Comparison of ENCODE assay signal across 10 mouse cellular contexts in the genomic region with DNA sequence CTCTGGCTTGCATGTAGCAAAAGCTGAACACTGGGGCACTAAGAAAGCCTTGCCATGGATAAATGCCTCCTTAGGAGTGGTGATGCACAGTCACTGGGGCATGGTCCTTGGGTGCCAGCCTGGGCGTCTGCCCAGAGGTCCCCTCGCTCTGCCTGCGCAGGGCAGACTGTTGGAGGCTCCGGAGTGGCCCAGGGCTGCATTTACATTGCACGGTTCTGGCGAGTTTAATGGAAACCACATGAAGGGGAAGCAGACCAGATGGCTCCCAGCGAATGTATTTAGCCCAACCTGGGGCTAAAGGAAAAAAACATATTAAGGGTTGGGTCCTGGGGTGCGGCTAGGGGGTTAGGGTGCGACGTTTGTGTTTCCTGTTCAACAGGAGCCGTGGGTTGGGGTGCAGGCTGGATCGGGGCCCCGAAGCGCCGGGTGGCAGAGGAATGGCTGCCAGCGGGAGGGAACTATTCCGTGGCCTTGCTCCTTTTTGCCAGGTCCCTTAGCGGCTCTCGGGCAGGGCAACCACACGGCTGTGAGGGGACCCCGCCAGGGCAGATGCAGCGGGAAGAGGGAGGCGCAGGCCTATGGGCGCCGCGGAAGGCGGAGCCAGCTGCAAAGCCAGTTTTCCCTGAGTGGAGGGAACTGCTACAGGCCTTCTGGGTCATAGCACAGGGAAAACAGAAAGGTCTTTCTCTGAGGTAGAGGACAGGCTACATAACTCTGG. TPM values are rescaled to one million over a fixed set of nuclear protein-coding genes. Genes with fewer than 3 reads are reported as not detected.
A peak's percentile ranks its signal among the peaks of the same experiment; 100 is the strongest.
DNase-seq lines count a peak whose midpoint lies in the region; ATAC-seq and TF ChIP-seq lines count a peak whose summit lies in the region.
"Had no signal": no experiment of that assay in that cellular context is flagged by ENCODE, and none has a peak within 500 bp of the region (broad histone marks: within the 10 kb centered on the region; RNA-seq: fewer than 3 reads in every experiment).

No protein-coding gene starts in this region.

- H3K27me3 ChIP-seq in forebrain, embryonic 13.5 days, result no peaks in the 10 kb centered on the region
- no peaks in the 10 kb centered on the region for H3K27me3 ChIP-seq in limb, embryonic 14.5 days (ENCODE audit: control insufficient read depth, insufficient read depth, low read length)
- no peaks in the 10 kb centered on the region for H3K27me3 ChIP-seq in midbrain, embryonic 13.5 days

- 6% methylated on average over 27 of the region's 27 CpGs for WGBS in forebrain, embryonic 13.5 days
- WGBS in limb, embryonic 14.5 days, result 3% methylated on average over 27 of the region's 27 CpGs
- WGBS in midbrain, embryonic 13.5 days, result 3% methylated on average over 27 of the region's 27 CpGs

- peak; percentile 71; the same call in 1 of the 2 replicates for TF ChIP-seq POLR2A in limb, embryonic 14.5 days (IDR thresholded peaks at IDR 0.05; ENCODE audit: borderline replicate concordance, extremely low read depth, insufficient read depth, insufficient read length)

- no peaks in the 10 kb centered on the region for H3K36me3 ChIP-seq in forebrain, embryonic 13.5 days (ENCODE audit: poor library complexity, severe bottlenecking)
- no peaks in the 10 kb centered on the region for H3K36me3 ChIP-seq in limb, embryonic 14.5 days (ENCODE audit: control insufficient read depth, insufficient read depth, low read length)
- H3K36me3 ChIP-seq in midbrain, embryonic 13.5 days, result no peaks in the 10 kb centered on the region

- H3K4me2 ChIP-seq in forebrain, embryonic 13.5 days, result peak overlapping the region; percentile 64
- peak overlapping the region; percentile 48 for H3K4me2 ChIP-seq in limb, embryonic 14.5 days (replicated peaks; ENCODE audit: low read depth, low read length, severe bottlenecking)
- peak overlapping the region; percentile 60 for H3K4me2 ChIP-seq in midbrain, embryonic 13.5 days (replicated peaks)

- peak overlapping the region; percentile 66 for H3K9ac ChIP-seq in forebrain, embryonic 13.5 days
- H3K9ac ChIP-seq in limb, embryonic 14.5 days (ENCODE audit: low read depth, low read length, severe bottlenecking), result peak overlapping the region; percentile 52
- H3K9ac ChIP-seq in midbrain, embryonic 13.5 days (replicated peaks), result peak overlapping the region; percentile 53

- peak; percentile 17 for DNase-seq in layer of hippocampus, adult 11-12 months (ENCODE audit: low spot score)
- DNase-seq in layer of hippocampus, postnatal 36 days, result no peak
- DNase-seq in heart, postnatal 36 days, result peak; percentile 42 to 44
- peak; percentile 75 for DNase-seq in limb, embryonic 14.5 days (ENCODE audit: low spot score)
- peak; percentile 35 for DNase-seq in thymus, postnatal 25 days

- H3K27ac ChIP-seq in brown adipose tissue, adult 24 weeks (replicated peaks; ENCODE audit: low read depth, low read length), result peak overlapping the region; percentile 50
- H3K27ac ChIP-seq in forebrain, embryonic 13.5 days, result no peak overlapping the region; the same call in 1 of the 2 replicates
- peak overlapping the region; percentile 98 for H3K27ac ChIP-seq in limb, embryonic 14.5 days (replicated peaks; ENCODE audit: low read depth, low read length)
- peak overlapping the region; percentile 40; the same call in 1 of the 2 replicates for H3K27ac ChIP-seq in midbrain, embryonic 13.5 days

- H3K4me3 ChIP-seq in brown adipose tissue, adult 24 weeks (ENCODE audit: insufficient read depth, low read depth, low read length), result peak overlapping the region; percentile 58
- H3K4me3 ChIP-seq in forebrain, embryonic 13.5 days, result peak overlapping the region; percentile 38
- peak overlapping the region; percentile 22 for H3K4me3 ChIP-seq in limb, embryonic 14.5 days (replicated peaks; ENCODE audit: low read length)
- H3K4me3 ChIP-seq in midbrain, embryonic 13.5 days (replicated peaks), result peak overlapping the region; percentile 36

- peaks cover 19% of the 10 kb centered on the region for H3K4me1 ChIP-seq in brown adipose tissue, adult 24 weeks (ENCODE audit: control insufficient read depth, insufficient read depth, insufficient read length, low read length)
- peaks cover 28% of the 10 kb centered on the region for H3K4me1 ChIP-seq in forebrain, embryonic 13.5 days
- H3K4me1 ChIP-seq in limb, embryonic 14.5 days (ENCODE audit: control insufficient read depth, insufficient read depth, low read length), result peaks cover 44% of the 10 kb centered on the region
- H3K4me1 ChIP-seq in midbrain, embryonic 13.5 days (replicated peaks), result peaks cover 21% of the 10 kb centered on the region

- H3K9me3 ChIP-seq in forebrain, embryonic 13.5 days (replicated peaks), result no peaks in the 10 kb centered on the region
- no peaks in the 10 kb centered on the region for H3K9me3 ChIP-seq in limb, embryonic 14.5 days (ENCODE audit: control insufficient read depth, low read length)
- H3K9me3 ChIP-seq in midbrain, embryonic 13.5 days, result no peaks in the 10 kb centered on the region

- intact Hi-C loops in heart, postnatal 36 days (cut with DNase I), result loop anchor here (5.0 kb wide), 1 partner anchor 83 kb away; a partner anchor contains a TSS

- peak; percentile 78 for ATAC-seq in forebrain, embryonic 13.5 days
- peak; percentile 69 for ATAC-seq in limb, embryonic 14.5 days (ENCODE audit: low FRiP score, low read depth)
- peak; percentile 86 for ATAC-seq in midbrain, embryonic 13.5 days

RNA-seq across cellular contexts. Expression of a gene that starts 38.6 kb away (rescaled TPM):
- total RNA-seq in layer of hippocampus, postnatal 36 days (2021), result not detected
- not detected in 2 replicates for polyA plus RNA-seq in brown adipose tissue, adult 24 weeks (2012; ENCODE audit: insufficient read depth, insufficient read length, missing spikeins)
- polyA plus RNA-seq in forebrain, embryonic 13.5 days (2015; fragmentation: Nextera tagmentation; extraction: Ambion mirVana), result not detected in 2 replicates
- total RNA-seq in heart, postnatal 36 days (2021), result not detected
- polyA plus RNA-seq in limb, embryonic 14.5 days (2012; rRNA removed), result not detected in 2 replicates
- polyA plus RNA-seq in limb, embryonic 14.5 days (2014; fragmentation: Nextera tagmentation; extraction: Ambion mirVana), result not detected in 2 replicates
- not detected in 2 replicates for polyA plus RNA-seq in midbrain, embryonic 13.5 days (2015; fragmentation: Nextera tagmentation; extraction: Ambion mirVana)
- total RNA-seq: MEL; neutrophil, adult 5-6 weeks had no signal

Comparison
In these comparisons a context has a peak if more than half of its experiments do, and no peak if none do; other contexts are left out.
1. DNase-seq: peak in layer of hippocampus, adult 11-12 months (single experiment), heart, postnatal 36 days (2 of 2), limb, embryonic 14.5 days (single experiment) and thymus, postnatal 25 days (single experiment); none in layer of hippocampus, postnatal 36 days (0 of 2).
2. Peak in every context shown above with its lines, with median percentiles within 50 percentile points of each other: H3K4me3 ChIP-seq, ATAC-seq, H3K4me2 ChIP-seq and H3K9ac ChIP-seq.